Mouse (Mus musculus) T-helper 17 cell (primary cell): ENCODE measurements around the gene Lpp.

Source experiments
- in situ Hi-C, 2 experiments: fragments of 300-600 bp; cut with MboI, MseI; formaldehyde crosslinking; loops; 1 replicate in 1 of 2; 2 replicates in 1 of 2; pipeline ENCODE4 v1.15.1; 2025; ENCODE audit warnings: high pct_unique_total_duplicates in 2 of 2

Lpp gene

GRCm38 (mm10) chr16:24398476-24398875 lies 5.2 kb downstream of the Lpp start:
- in situ Hi-C loops, result loop anchor here (10.0 to 25.0 kb wide), 2 partner anchors 414 to 864 kb away; partner anchors contain the start of genes Bcl6 (in 1 of the 2) and Gm37419 (in 1 of the 2)

GRCm38 (mm10) chr16:24398893-24399292 lies 5.6 kb downstream of the Lpp start:
- in situ Hi-C loops, result loop anchor here (10.0 to 25.0 kb wide), 2 partner anchors 414 to 863 kb away; partner anchors contain the start of genes Bcl6 (in 1 of the 2) and Gm37419 (in 1 of the 2)

DNA sequence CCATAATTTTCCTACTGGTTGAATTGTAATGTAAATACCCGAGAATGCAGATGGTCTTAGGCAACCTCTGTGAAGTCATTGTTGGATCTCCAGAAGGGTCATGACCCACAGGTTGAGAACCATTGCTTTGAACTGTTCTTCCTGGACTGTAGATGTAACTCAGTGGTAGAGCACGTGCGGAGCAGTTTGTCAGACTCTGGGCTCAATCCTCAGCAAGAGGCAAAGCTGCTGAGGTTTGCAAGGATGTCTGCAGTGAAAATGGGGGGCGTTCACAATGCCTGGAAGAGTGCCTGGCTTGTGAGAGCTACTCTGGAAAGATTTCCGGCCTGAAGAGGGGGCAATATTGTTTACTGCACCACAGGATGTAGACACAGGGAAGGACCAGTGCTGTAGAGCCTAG lies 6.2 kb downstream of the Lpp start:
- in situ Hi-C loops, result loop anchor here (10.0 to 25.0 kb wide), 2 partner anchors 415 to 863 kb away; partner anchors contain the start of genes Bcl6 (in 1 of the 2) and Gm37419 (in 1 of the 2)

DNA sequence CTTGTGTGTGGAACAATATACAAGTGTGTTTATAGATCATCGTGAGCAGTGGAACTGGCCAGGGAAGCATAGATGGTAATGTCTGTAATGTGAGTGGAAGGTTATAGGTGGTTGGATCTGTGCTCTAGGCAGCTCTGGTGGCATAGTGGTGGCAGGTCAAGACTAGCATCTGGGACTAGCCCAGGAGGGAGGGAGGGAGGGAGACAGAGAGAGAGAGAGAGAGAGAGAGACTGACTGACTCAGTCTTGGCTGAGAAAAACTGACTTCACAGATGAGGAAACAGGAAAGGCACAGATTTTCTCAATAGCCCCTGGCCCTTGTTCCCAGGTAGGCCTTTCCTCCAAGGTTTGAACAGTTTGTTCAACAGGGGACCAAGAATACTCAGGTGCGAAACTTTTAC lies 7.5 kb downstream of the Lpp start:
- in situ Hi-C loops, result no loop called here

- in situ Hi-C loops, result no loop called here
Observed at GRCm38 (mm10) chr16:24402801-24403200, 9.5 kb downstream of the Lpp start.

DNA sequence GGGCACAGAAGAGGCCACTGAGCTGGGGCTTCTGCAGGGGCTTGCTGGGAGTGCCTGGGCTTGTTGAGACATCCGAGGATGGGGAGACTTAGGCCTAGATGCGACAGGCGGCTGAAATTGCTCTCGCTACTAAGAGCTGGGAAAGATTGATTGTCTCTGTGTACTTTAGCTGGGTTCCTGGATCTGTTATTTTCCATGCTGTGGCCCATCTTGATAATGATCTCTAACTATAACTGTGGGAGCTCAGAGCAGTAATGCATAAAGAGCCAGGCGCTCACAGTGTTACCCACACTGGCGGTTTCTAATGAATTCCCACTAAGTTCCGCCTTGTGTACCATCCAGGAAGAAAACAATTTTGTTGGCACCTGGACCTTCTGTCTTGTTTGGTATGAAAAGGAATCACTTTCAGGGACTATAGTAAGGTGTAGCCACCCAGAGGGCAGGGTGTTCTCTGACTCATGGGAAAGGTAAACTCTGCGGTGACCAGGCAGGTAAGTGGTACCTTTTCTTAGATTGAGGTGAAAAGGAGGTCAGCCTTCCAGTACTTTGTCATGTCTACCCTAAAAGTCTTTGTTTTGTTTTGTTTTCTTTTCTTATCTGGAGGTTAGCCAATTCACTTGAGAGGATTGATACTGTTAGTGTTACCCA lies 10.6 kb downstream of the Lpp start:
- in situ Hi-C loops, result no loop called here

- in situ Hi-C loops, result no loop called here
Observed at GRCm38 (mm10) chr16:24406521-24406920, 13.2 kb downstream of the Lpp start.

DNA sequence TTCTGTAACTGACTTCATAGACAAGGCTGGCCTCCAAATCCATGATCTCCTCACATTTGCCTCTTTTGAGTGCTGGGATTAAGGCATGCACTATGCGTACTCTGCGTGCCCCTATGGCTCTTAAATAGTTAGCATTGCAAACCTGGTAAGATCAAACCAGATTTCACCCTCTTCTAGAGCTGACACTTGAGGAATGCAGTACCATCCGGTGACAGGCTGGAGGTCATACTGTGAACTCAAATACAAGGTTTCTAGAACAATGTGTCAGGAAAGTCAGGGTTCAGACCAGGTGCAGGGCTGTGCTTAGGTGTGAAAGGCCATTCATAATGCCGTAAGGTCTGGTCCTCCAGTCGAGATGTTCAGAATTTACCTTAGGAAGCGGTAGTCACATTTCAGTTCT lies 18.0 kb downstream of the Lpp start:
- in situ Hi-C loops, result no loop called here

- in situ Hi-C loops, result no loop called here
Observed at GRCm38 (mm10) chr16:24412193-24412592, 18.9 kb downstream of the Lpp start.

GRCm38 (mm10) chr16:24413059-24413458 lies 19.8 kb downstream of the Lpp start:
- in situ Hi-C loops, result no loop called here

- in situ Hi-C loops, result no loop called here
Observed at GRCm38 (mm10) chr16:24418022-24418421, 24.7 kb downstream of the Lpp start.

- in situ Hi-C loops, result no loop called here
Observed at GRCm38 (mm10) chr16:24420603-24421120, 27.4 kb downstream of the Lpp start.

DNA sequence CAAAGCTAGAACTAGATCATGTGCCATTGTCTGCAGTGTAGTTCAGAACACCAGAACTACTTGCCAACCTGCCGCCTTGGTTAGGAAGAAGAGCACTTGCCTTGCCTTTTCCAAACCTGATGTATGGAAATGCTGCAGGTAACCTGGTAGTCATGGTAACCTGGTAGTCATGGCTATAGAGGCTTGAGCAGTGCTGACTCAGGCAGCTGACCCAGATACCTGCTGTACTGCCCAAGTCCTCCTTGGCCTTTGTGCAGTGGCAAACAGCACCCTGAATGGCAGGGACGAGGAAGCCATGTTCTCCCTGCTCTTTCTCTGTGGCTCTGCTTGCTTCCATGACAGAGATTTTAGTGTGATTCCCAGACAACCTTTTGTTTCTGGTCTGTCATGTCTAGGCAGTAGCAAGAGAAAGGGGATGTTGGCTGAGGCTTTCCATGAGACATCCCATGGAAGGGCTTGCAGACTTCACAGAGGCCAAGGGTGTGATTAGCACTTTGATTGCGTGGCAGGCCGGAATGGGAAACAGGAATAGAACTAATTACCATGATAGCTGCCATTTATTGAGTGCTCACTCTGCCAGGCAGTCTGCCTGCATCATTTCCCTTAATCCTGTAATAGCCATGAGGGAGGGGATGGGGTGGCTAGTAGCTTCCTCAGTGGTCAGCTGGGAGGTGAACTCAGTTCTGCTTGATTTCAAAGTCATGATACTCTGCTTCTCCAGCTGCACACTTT lies 28.5 kb downstream of the Lpp start:
- in situ Hi-C loops, result no loop called here

DNA sequence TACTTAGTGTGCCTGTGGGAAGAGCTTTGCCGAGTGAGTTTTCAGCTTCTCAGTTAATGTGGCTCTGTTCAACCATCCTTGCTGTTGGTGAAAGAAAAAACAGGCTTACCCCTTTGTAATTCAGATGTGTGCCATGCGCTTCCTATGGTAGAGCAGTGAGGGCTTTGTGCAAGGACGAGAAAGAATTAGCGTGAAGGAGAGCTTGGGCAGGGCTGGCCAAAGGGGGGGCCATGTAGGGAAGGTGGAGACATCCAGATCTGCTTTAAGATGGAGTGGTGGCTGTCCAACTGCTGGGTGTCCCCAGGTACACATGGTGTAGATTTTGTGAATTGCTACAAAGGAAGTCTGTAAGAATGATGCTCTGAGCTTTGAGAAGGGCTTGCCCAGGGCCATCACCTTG lies 29.9 kb downstream of the Lpp start:
- in situ Hi-C loops, result no loop called here

DNA sequence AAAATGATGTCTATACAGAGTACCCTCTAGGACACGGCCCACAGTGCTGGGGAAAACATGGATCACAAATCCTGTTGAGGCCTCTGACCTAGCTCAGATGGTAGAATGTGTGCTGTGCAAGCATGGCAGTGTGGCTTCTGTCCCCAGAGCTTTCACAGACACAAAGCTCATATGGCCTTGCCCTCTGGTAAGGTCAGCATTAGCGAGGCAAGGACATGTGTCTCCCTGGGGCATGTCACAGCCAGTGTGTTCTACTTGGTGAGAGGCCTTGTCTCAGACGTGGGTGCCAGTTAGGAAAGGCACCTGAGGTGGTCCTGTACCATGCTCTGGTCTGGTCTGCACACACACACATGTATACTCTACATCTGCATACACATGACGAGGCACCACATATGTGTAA lies 30.4 kb downstream of the Lpp start:
- in situ Hi-C loops, result no loop called here

GRCm38 (mm10) chr16:24424356-24424977 lies 31.2 kb downstream of the Lpp start:
- in situ Hi-C loops, result no loop called here

DNA sequence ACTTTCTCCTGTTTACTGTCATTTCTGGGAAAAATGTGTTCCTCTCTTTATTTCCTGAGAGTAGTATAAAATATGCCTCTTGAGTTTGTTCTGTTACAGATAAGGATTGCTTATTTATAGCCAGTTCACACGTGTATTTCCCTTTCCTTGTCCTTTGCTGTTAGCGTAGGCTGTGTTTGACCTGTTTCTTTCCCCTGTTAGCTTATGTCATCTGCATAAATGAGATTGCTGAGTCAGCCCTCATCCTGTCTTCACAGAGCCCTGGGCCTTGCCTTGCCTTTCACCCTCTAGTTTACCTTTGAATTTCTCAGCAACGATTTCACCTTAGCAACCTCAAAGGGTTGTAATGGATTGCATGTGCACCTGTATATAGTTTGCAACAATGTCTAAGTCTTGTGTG lies 32.5 kb downstream of the Lpp start:
- in situ Hi-C loops, result loop anchor here in 1 of 2 experiments (5.0 kb wide), 1 partner anchor 444 kb away; no protein-coding TSS in a partner anchor

DNA sequence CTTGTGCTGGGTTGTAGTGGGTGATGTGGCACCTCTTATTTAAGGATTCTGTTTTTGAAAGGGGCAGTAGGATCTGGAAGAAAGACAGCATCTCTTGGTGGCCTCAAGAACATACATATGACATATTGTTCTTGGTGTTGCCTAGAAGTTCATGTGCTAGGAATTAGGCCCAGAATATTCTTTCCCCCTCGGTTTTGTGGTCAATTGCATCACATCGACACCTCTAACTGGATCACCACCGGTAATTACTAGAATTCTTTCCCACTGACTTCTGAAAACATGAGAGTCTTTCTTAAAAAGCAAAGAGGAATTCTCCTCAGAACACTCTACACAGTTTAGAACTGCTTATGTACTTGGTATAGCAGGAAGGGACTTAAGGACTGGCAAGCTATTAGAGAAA lies 34.3 kb downstream of the Lpp start:
- in situ Hi-C loops, result loop anchor here in 1 of 2 experiments (5.0 kb wide), 1 partner anchor 445 kb away; no protein-coding TSS in a partner anchor

GRCm38 (mm10) chr16:24428055-24428454 lies 34.7 kb downstream of the Lpp start:
- in situ Hi-C loops, result loop anchor here in 1 of 2 experiments (5.0 kb wide), 1 partner anchor 446 kb away; no protein-coding TSS in a partner anchor

DNA sequence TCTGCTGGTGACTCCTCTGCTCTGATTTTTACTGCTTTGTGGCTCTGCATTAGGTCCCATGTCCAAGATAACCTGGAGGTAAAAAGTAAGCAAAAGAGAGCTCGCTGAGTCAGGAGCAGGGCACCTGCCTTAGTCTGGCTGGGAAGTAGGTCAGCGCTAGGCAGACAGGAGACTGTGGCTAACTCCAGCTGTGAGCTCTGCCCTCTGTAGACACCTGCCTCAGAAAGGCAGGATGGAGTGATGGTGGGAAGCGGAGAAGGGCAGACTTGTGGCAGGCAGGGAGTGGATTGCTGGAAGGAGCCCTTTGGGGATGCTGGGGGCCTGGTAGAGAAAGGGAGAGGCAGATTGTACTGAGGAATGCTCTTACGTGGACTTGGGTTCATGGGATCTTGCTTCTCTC lies 35.4 kb downstream of the Lpp start:
- in situ Hi-C loops, result loop anchor here in 1 of 2 experiments (5.0 kb wide), 1 partner anchor 446 kb away; no protein-coding TSS in a partner anchor

DNA sequence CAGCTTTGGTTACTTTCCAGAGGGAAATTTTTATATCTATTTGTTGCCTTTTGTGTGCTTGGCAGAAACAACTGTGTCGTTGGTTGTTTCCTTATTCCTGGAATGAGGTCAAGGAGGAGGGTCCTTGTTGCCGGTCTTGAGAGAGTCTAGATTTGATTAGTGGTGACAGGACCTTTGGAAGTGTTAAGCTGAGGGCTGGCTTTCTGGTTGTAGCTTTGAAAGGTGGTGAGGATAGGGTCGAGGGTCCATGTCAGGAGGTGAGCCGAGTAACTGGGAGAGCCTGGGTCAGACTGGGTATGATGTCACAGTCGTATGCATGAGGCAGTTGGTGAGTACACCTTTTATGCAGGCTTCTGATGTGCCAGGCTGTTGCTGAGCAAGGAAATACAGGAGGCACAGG lies 36.4 kb downstream of the Lpp start:
- in situ Hi-C loops, result loop anchor here in 1 of 2 experiments (5.0 kb wide), 1 partner anchor 447 kb away; no protein-coding TSS in a partner anchor

GRCm38 (mm10) chr16:24431808-24432207 lies 38.5 kb downstream of the Lpp start:
- in situ Hi-C loops, result no loop called here
